Mouse (Mus musculus): ENCODE measurements around the gene Ccdc175.

DNA sequence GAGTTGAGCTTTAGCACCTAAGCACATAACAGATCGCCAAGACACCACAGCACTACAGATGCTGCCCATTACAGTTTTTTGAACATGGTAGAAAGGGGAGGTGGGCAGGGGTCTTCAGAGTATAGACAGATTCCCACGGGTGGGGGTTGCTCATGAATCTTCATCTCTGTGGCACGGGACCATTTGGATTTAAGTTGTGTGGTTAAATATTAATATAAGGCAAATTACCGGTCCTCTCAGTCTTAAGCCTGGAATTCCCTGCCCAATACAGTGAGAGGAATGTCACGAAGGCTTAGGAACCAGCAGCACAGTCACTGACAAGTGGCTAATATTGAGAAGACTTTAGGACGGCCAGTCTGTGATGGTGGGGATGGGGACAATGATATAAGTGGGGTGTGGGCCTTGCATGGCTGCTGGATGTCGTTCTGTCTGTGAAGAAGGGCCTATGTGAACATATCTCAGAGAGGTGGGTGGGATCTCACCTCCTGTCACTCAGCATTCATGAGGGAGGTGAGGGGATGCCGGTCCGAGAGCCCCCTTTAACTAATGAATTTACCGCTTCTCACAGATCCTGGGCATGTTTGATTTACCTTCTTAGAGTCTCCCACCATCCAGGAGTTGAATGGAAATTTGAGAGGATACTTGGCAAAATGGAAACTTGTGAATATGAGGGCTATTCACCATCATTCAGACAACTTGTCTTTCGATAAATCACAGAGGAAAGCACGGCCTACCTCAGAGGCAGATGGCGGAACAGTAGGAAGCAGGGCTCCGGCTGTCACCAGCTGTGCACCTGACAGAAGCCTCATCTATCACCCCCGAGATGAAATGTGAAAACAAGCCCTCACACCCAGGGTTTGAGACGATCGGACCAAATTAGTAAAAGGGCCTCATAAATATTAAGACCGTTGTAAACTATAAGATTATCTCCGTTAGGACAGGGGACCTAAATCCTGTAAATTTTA is 48.3 kb upstream of the Ccdc175 start:
- TF ChIP-seq POLR2A (IDR thresholded peaks at IDR 0.05; ENCODE audit: control insufficient read depth, low read depth, low read length) (no peak), CTCF (IDR thresholded peaks at IDR 0.05; ENCODE audit: control insufficient read depth, insufficient read depth, insufficient replicate concordance, low read depth, low read length) (no peak)
